In the genomic region with DNA sequence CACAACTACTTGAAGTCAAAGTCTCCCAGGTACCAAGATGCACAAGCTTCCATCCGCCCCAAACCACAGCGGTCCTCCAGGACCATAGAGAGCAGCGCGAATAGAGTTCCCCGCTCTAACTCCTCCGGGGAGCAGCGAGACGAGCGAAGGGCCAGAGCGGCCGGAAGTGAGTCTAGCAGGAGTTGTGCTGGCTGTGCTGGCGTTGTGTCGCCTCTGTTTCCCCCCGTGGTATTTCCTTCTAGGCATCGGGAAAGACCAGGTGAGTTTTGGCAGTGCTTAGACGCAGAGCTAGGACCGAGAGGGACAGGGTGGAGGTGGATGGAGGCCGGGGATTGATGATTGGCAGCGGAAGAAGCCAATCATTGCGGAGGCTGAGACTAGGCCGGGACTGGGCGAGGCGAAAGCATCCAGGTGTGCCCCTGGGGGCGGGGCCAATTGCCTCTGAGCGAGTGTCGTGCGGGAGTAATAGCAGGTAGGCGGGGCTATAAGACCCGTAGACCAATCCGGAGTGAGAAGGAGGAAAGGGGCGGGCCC, we compare ENCODE assay signal across 8 mouse cellular contexts. TPM values are rescaled to one million over a fixed set of nuclear protein-coding genes. Genes with fewer than 3 reads are reported as not detected.
DNase-seq lines count a peak whose midpoint lies in the region; TF ChIP-seq lines count a peak whose summit lies in the region.

No protein-coding gene starts in this region.

- H3K4me3 ChIP-seq in gastrocnemius, adult 2 months, result peak overlapping the region; percentile 90
- H3K4me3 ChIP-seq in megakaryocyte, embryonic 14.5 days (replicated peaks), result peak overlapping the region; percentile 96

- intact Hi-C loops in gastrocnemius, adult 2 months (cut with DNase I), result loop anchor here (5.0 kb wide), 1 partner anchor 103 kb away; no protein-coding TSS in a partner anchor

- peak; percentile 98 for DNase-seq in WW6 (ENCODE audit: low read depth, low spot score)
- DNase-seq in cerebellum, postnatal 4 days (ENCODE audit: low spot score in 2 of 2), result peak; percentile 83 to 92
- DNase-seq in gastrocnemius, adult 2 months, result peak; percentile 97
- peak; percentile 97 for DNase-seq in hindlimb bud, embryonic 11.5 days (ENCODE audit: extremely low spot score, low read depth, low spot score)
- DNase-seq in left cerebral cortex, adult 8-10 months (ENCODE audit: low spot score in 2 of 2), result peak; percentile 86 to 97
- DNase-seq in right cerebral cortex, postnatal 10 days (ENCODE audit: low spot score in 2 of 2), result peak; percentile 97
- peak; percentile 91 for DNase-seq in urinary bladder, postnatal 25 days (ENCODE audit: low spot score)

- H3K4me1 ChIP-seq in megakaryocyte, embryonic 14.5 days, result peaks cover 53% of the 10 kb centered on the region

- H3K27ac ChIP-seq in gastrocnemius, adult 2 months, result peak overlapping the region; percentile 94

- H3K9me3 ChIP-seq in megakaryocyte, embryonic 14.5 days, result no peaks in the 10 kb centered on the region

- no peak; the same call in 1 of the 2 replicates for TF ChIP-seq CTCF in gastrocnemius, adult 2 months (IDR thresholded peaks at IDR 0.05)

- peaks cover 17% of the 10 kb centered on the region for H3K27me3 ChIP-seq in megakaryocyte, embryonic 14.5 days (replicated peaks)

- peaks cover 21% of the 10 kb centered on the region for H3K36me3 ChIP-seq in megakaryocyte, embryonic 14.5 days (replicated peaks; ENCODE audit: low read length)

RNA-seq across cellular contexts. Expression of a gene that starts 0.4 kb away (rescaled TPM):
- total RNA-seq in gastrocnemius, adult 2 months (2021), result 10 to 100 TPM; 28.1 to 30.4 TPM
- total RNA-seq in left cerebral cortex, adult 8-10 months (2022), result 10 to 100 TPM; 34.9 to 42.8 (median 38.6) TPM
- polyA plus RNA-seq in megakaryocyte, embryonic 14.5 days (2012; ENCODE audit: insufficient read depth, low replicate concordance), result 36.5 and 52.2 TPM in 2 replicates

RNA-seq across cellular contexts. Expression of a gene that starts 14.3 kb away (rescaled TPM):
- 10 to 100 TPM; 11.4 to 11.5 TPM for total RNA-seq in gastrocnemius, adult 2 months (2021)
- total RNA-seq in left cerebral cortex, adult 8-10 months (2022), result 10 to 100 TPM; 16.3 to 20.4 (median 17.4) TPM
- polyA plus RNA-seq in megakaryocyte, embryonic 14.5 days (2012; ENCODE audit: insufficient read depth, low replicate concordance), result 13.3 and 50.4 TPM in 2 replicates

RNA-seq across cellular contexts. Expression of a gene that starts 14.5 kb away (rescaled TPM):
- total RNA-seq in gastrocnemius, adult 2 months (2021), result 1 to 10 TPM; 2.1 to 4.9 TPM
- total RNA-seq in left cerebral cortex, adult 8-10 months (2022), result 1 to 10 TPM; 3.9 to 7.7 (median 5.9) TPM
- 21.5 and 54.3 TPM in 2 replicates for polyA plus RNA-seq in megakaryocyte, embryonic 14.5 days (2012; ENCODE audit: insufficient read depth, low replicate concordance)

RNA-seq across cellular contexts. Expression of a gene that starts 35.2 kb away (rescaled TPM):
- under 1 TPM; 0.22 to 0.59 TPM for total RNA-seq in gastrocnemius, adult 2 months (2021)
- 10 to 100 TPM; 11.1 to 15.1 (median 13.8) TPM for total RNA-seq in left cerebral cortex, adult 8-10 months (2022)
- 12.9 and 33.1 TPM in 2 replicates for polyA plus RNA-seq in megakaryocyte, embryonic 14.5 days (2012; ENCODE audit: insufficient read depth, low replicate concordance)

RNA-seq across cellular contexts. Expression of a gene that starts 36.8 kb away (rescaled TPM):
- 10 to 100 TPM in 1 of 2 experiments, 1 to 10 TPM in 1; 8.5 to 10.7 TPM for total RNA-seq in gastrocnemius, adult 2 months (2021)
- total RNA-seq in left cerebral cortex, adult 8-10 months (2022), result 10 to 100 TPM; 25.7 to 36.8 (median 31.0) TPM
- polyA plus RNA-seq in megakaryocyte, embryonic 14.5 days (2012; ENCODE audit: insufficient read depth, low replicate concordance), result 24.2 and 30.8 TPM in 2 replicates

Comparison
In these comparisons a context has a peak if more than half of its experiments do, and no peak if none do; other contexts are left out.
1. Peak in every context shown above with its lines: DNase-seq, H3K4me3 ChIP-seq and H3K27ac ChIP-seq.